Comparison of ENCODE assay signal across 8 mouse cellular contexts in genomic region chr3:108203621-108204325, GRCm38 (mm10). TPM values are rescaled to one million over a fixed set of nuclear protein-coding genes. Genes with fewer than 3 reads are reported as not detected.
DNase-seq lines count a peak whose midpoint lies in the region; ATAC-seq and TF ChIP-seq lines count a peak whose summit lies in the region.

No protein-coding gene starts in this region.

- 85% methylated on average over 11 of the region's 11 CpGs for WGBS in forebrain, embryonic 10.5 days
- WGBS in forebrain, embryonic 16.5 days = 83% methylated on average over 11 of the region's 11 CpGs
- 73% methylated on average over 11 of the region's 11 CpGs for whole genome bisulfite sequencing in lung, postnatal 0 days

- no peak for ATAC-seq in forebrain, embryonic 16.5 days
- no peak for ATAC-seq in lung, postnatal 0 days

- peak; percentile 94 for TF ChIP-seq CTCF in E14TG2a.4 (conservative IDR thresholded peaks at IDR 0.05; ENCODE audit: low read length)
- TF ChIP-seq CTCF in lung, postnatal 0 days (IDR thresholded peaks at IDR 0.05) = peak; percentile 95

- H3K4me1 ChIP-seq in forebrain, embryonic 10.5 days = peaks cover 49% of the 10 kb centered on the region
- peaks cover 33% of the 10 kb centered on the region for H3K4me1 ChIP-seq in forebrain, embryonic 16.5 days (replicated peaks; ENCODE audit: control insufficient read depth, insufficient read depth, low read length)
- H3K4me1 ChIP-seq in E14TG2a.4 (replicated peaks; ENCODE audit: low read depth, low read length) = peaks cover 80% of the 10 kb centered on the region
- H3K4me1 ChIP-seq in lung, postnatal 0 days (ENCODE audit: insufficient read depth, low read depth, low read length) = peaks cover 19% of the 10 kb centered on the region

- DNase-seq in forebrain, embryonic 10.5 days (ENCODE audit: extremely low spot score, low spot score) = peak; percentile 82
- peak; percentile 69 for DNase-seq in c-Kit-positive CD71-positive TER-119-positive erythroid progenitor cells, embryonic 14.5 days (ENCODE audit: low spot score)
- peak; percentile 82 for DNase-seq in gastrocnemius, adult 18-20 months (ENCODE audit: low spot score)
- peak; percentile 77 to 93 for DNase-seq in kidney, postnatal 36 days
- peak; percentile 70 for DNase-seq in lung, postnatal 0 days (ENCODE audit: low spot score)
- DNase-seq in right cerebral cortex, postnatal 25 days = peak; percentile 66

- no peaks in the 10 kb centered on the region for H3K27me3 ChIP-seq in forebrain, embryonic 10.5 days (ENCODE audit: poor library complexity, severe bottlenecking)
- H3K27me3 ChIP-seq in forebrain, embryonic 16.5 days (replicated peaks; ENCODE audit: control insufficient read depth, insufficient read depth, low read length) = no peaks in the 10 kb centered on the region
- H3K27me3 ChIP-seq in E14TG2a.4 (ENCODE audit: insufficient read depth, low read length) = no peaks in the 10 kb centered on the region
- H3K27me3 ChIP-seq in lung, postnatal 0 days (replicated peaks; ENCODE audit: insufficient read depth, low read length) = no peaks in the 10 kb centered on the region

- H3K4me2 ChIP-seq in forebrain, embryonic 16.5 days (ENCODE audit: low read length) = no peak overlapping the region
- H3K4me2 ChIP-seq in lung, postnatal 0 days (replicated peaks; ENCODE audit: low read depth, low read length) = no peak overlapping the region

- H3K27ac ChIP-seq in forebrain, embryonic 10.5 days = peak overlapping the region; percentile 44; the same call in 1 of the 2 replicates
- H3K27ac ChIP-seq in forebrain, embryonic 16.5 days (ENCODE audit: low read length) = no peak overlapping the region
- no peak overlapping the region for H3K27ac ChIP-seq in lung, postnatal 0 days (ENCODE audit: low read length)

- H3K36me3 ChIP-seq in forebrain, embryonic 10.5 days (replicated peaks) = peaks cover 78% of the 10 kb centered on the region
- H3K36me3 ChIP-seq in forebrain, embryonic 16.5 days (ENCODE audit: control insufficient read depth, insufficient read depth) = peaks cover 28% of the 10 kb centered on the region
- peaks cover 73% of the 10 kb centered on the region for H3K36me3 ChIP-seq in E14TG2a.4 (ENCODE audit: insufficient read depth, low read length)
- H3K36me3 ChIP-seq in lung, postnatal 0 days (ENCODE audit: insufficient read depth, low read length) = 0 out of 2 replicates have a peak, but pooled peaks cover 4% of the 10 kb centered on the region

- TF ChIP-seq EP300 in lung, postnatal 0 days (IDR thresholded peaks at IDR 0.05) = no peak

- no peaks in the 10 kb centered on the region for H3K9me3 ChIP-seq in forebrain, embryonic 10.5 days
- no peaks in the 10 kb centered on the region for H3K9me3 ChIP-seq in forebrain, embryonic 16.5 days (ENCODE audit: control insufficient read depth, low read length)
- no peaks in the 10 kb centered on the region for H3K9me3 ChIP-seq in E14TG2a.4 (ENCODE audit: low read length)
- no peaks in the 10 kb centered on the region for H3K9me3 ChIP-seq in lung, postnatal 0 days (ENCODE audit: low read length)

- H3K9ac ChIP-seq in forebrain, embryonic 16.5 days (replicated peaks; ENCODE audit: low read depth, low read length) = no peak overlapping the region
- no peak overlapping the region for H3K9ac ChIP-seq in lung, postnatal 0 days (replicated peaks; ENCODE audit: low read depth)

- no peak overlapping the region for H3K4me3 ChIP-seq in forebrain, embryonic 10.5 days
- H3K4me3 ChIP-seq in forebrain, embryonic 16.5 days (replicated peaks; ENCODE audit: low read length) = no peak overlapping the region
- H3K4me3 ChIP-seq in E14TG2a.4 (replicated peaks; ENCODE audit: low read length) = peak overlapping the region; percentile 57; the same call in 1 of the 2 replicates
- no peak overlapping the region for H3K4me3 ChIP-seq in lung, postnatal 0 days (ENCODE audit: low read depth, low read length)

RNA-seq across cellular contexts. Expression of gene Cyb561d1, which starts 2.8 kb away (rescaled TPM):
- 3.7 and 4.2 TPM in 2 replicates for polyA plus RNA-seq in forebrain, embryonic 10.5 days (2016; fragmentation: Nextera tagmentation; extraction: Ambion mirVana)
- 4.1 and 5.7 TPM in 2 replicates for polyA plus RNA-seq in forebrain, embryonic 16.5 days (2015; fragmentation: Nextera tagmentation; extraction: Ambion mirVana)
- total RNA-seq in gastrocnemius, adult 18-20 months (2021) = 1 to 10 TPM; 3.0 to 3.2 TPM
- 4.8 and 4.9 TPM in 2 replicates for polyA plus RNA-seq in lung, postnatal 0 days (2015; fragmentation: Nextera tagmentation; extraction: Ambion mirVana)

RNA-seq across cellular contexts. Expression of gene Atxn7l2, which starts 7.0 kb away (rescaled TPM):
- 20.2 and 20.3 TPM in 2 replicates for polyA plus RNA-seq in forebrain, embryonic 10.5 days (2016; fragmentation: Nextera tagmentation; extraction: Ambion mirVana)
- polyA plus RNA-seq in forebrain, embryonic 16.5 days (2015; fragmentation: Nextera tagmentation; extraction: Ambion mirVana) = 30.7 and 33.8 TPM in 2 replicates
- 1 to 10 TPM; 5.9 to 6.2 TPM for total RNA-seq in gastrocnemius, adult 18-20 months (2021)
- polyA plus RNA-seq in lung, postnatal 0 days (2015; fragmentation: Nextera tagmentation; extraction: Ambion mirVana) = 6.1 and 6.7 TPM in 2 replicates

RNA-seq across cellular contexts. Expression of gene Amigo1, which starts 17.6 kb away (rescaled TPM):
- polyA plus RNA-seq in forebrain, embryonic 10.5 days (2016; fragmentation: Nextera tagmentation; extraction: Ambion mirVana) = 3.0 and 3.4 TPM in 2 replicates
- polyA plus RNA-seq in forebrain, embryonic 16.5 days (2015; fragmentation: Nextera tagmentation; extraction: Ambion mirVana) = 10.1 and 12.0 TPM in 2 replicates
- total RNA-seq in gastrocnemius, adult 18-20 months (2021) = 10 to 100 TPM; 23.9 to 26.3 TPM
- polyA plus RNA-seq in lung, postnatal 0 days (2015; fragmentation: Nextera tagmentation; extraction: Ambion mirVana) = 4.6 TPM in 2 replicates

RNA-seq across cellular contexts. Expression of gene Sypl2, which starts 22.7 kb away (rescaled TPM):
- 0.98 and 1.0 TPM in 2 replicates for polyA plus RNA-seq in forebrain, embryonic 10.5 days (2016; fragmentation: Nextera tagmentation; extraction: Ambion mirVana)
- 1.7 and 2.3 TPM in 2 replicates for polyA plus RNA-seq in forebrain, embryonic 16.5 days (2015; fragmentation: Nextera tagmentation; extraction: Ambion mirVana)
- 100 to 1,000 TPM; 213 to 250 TPM for total RNA-seq in gastrocnemius, adult 18-20 months (2021)
- not detected in 2 replicates for polyA plus RNA-seq in lung, postnatal 0 days (2015; fragmentation: Nextera tagmentation; extraction: Ambion mirVana)

RNA-seq across cellular contexts. Expression of gene Gpr61, which starts 49.1 kb away (rescaled TPM):
- 0.15 and 0.21 TPM in 2 replicates for polyA plus RNA-seq in forebrain, embryonic 10.5 days (2016; fragmentation: Nextera tagmentation; extraction: Ambion mirVana)
- polyA plus RNA-seq in forebrain, embryonic 16.5 days (2015; fragmentation: Nextera tagmentation; extraction: Ambion mirVana) = 2.4 and 4.3 TPM in 2 replicates
- not detected for total RNA-seq in gastrocnemius, adult 18-20 months (2021)
- not detected in 2 replicates for polyA plus RNA-seq in lung, postnatal 0 days (2015; fragmentation: Nextera tagmentation; extraction: Ambion mirVana)
